25 mouse cellular contexts compared by ENCODE assay signal in genomic region chr4:91219322-91219721, GRCm38 (mm10).
"Had no signal": no experiment of that assay in that cellular context is flagged by ENCODE, and none has a peak within 500 bp of the region (broad histone marks: within the 10 kb centered on the region; RNA-seq: fewer than 3 reads in every experiment).

No protein-coding gene starts in this region.

- H3K4me2 ChIP-seq: kidney, embryonic 15.5 days; limb, embryonic 13.5 days; liver, embryonic 12.5 days; liver, embryonic 15.5 days; lung, embryonic 15.5 days; midbrain, embryonic 11.5 days; neural tube, embryonic 13.5 days; stomach, embryonic 15.5 days had no signal

- DNase-seq: kidney, adult 11 months; kidney, adult 8-10 months; kidney, postnatal 10 days; kidney, postnatal 36 days; layer of hippocampus, postnatal 36 days; liver; lung, adult 18-20 months; lung, postnatal 10 days; lung, postnatal 36 days; retina, postnatal 1 day; right cerebral cortex, postnatal 25 days; spleen, adult 18-20 months; thymus, postnatal 25 days had no signal

- ATAC-seq: liver, embryonic 12.5 days had no signal

- H3K27me3 ChIP-seq: kidney, embryonic 15.5 days; limb, embryonic 13.5 days; liver, embryonic 12.5 days; liver, embryonic 15.5 days; lung, embryonic 15.5 days; megakaryocyte, embryonic 14.5 days; neural tube, embryonic 13.5 days; stomach, embryonic 15.5 days had no signal

- H3K9me3 ChIP-seq: kidney, embryonic 15.5 days; limb, embryonic 10.5 days; limb, embryonic 13.5 days; liver, embryonic 12.5 days; liver, embryonic 15.5 days; lung, embryonic 15.5 days; neural tube, embryonic 13.5 days; stomach, embryonic 15.5 days had no signal

- H3K4me1 ChIP-seq: kidney, embryonic 15.5 days; limb, embryonic 10.5 days; limb, embryonic 13.5 days; liver, embryonic 12.5 days; liver, embryonic 15.5 days; lung, embryonic 15.5 days; megakaryocyte, embryonic 14.5 days; neural tube, embryonic 13.5 days; stomach, embryonic 15.5 days had no signal

- H3K27ac ChIP-seq: kidney, embryonic 15.5 days; left cerebral cortex, adult 2 months; limb, embryonic 10.5 days; limb, embryonic 13.5 days; liver, embryonic 12.5 days; liver, embryonic 15.5 days; lung, embryonic 15.5 days; neural tube, embryonic 13.5 days; stomach, embryonic 15.5 days had no signal

- H3K36me3 ChIP-seq: kidney, embryonic 15.5 days; limb, embryonic 10.5 days; limb, embryonic 13.5 days; liver, embryonic 12.5 days; liver, embryonic 15.5 days; lung, embryonic 15.5 days; stomach, embryonic 15.5 days had no signal

- H3K4me3 ChIP-seq: kidney, embryonic 15.5 days; left cerebral cortex, adult 2 months; limb, embryonic 10.5 days; limb, embryonic 13.5 days; liver, embryonic 12.5 days; liver, embryonic 15.5 days; lung, embryonic 15.5 days; megakaryocyte, embryonic 14.5 days; myocyte; neural tube, embryonic 13.5 days; stomach, embryonic 15.5 days had no signal

- H3K9ac ChIP-seq: kidney, embryonic 15.5 days; limb, embryonic 13.5 days; liver, embryonic 12.5 days; liver, embryonic 15.5 days; lung, embryonic 15.5 days; neural tube, embryonic 13.5 days; stomach, embryonic 15.5 days had no signal
